ENCODE assay signal across 7 mouse cellular contexts in genomic region chr8:73007489-73007888, GRCm38 (mm10).
DNase-seq lines count a peak whose midpoint lies in the region; ATAC-seq and TF ChIP-seq lines count a peak whose summit lies in the region.

No protein-coding gene starts in this region.

- peak; percentile 12 for DNase-seq in lung, postnatal 0 days (ENCODE audit: low spot score)
- no peak for DNase-seq in lung, postnatal 14 days
- peak; percentile 62 for DNase-seq in brain, embryonic 14.5 days (ENCODE audit: low read depth)
- peak; percentile 13 to 31 for DNase-seq in kidney, postnatal 4 days
- DNase-seq in thymus, adult 2 months: no peak

- no peak overlapping the region for H3K9ac ChIP-seq in lung, postnatal 0 days (replicated peaks; ENCODE audit: low read depth)
- H3K9ac ChIP-seq in forebrain, embryonic 16.5 days (replicated peaks; ENCODE audit: low read depth, low read length): no peak overlapping the region
- H3K9ac ChIP-seq in stomach, embryonic 14.5 days (replicated peaks; ENCODE audit: low read depth, low read length): no peak overlapping the region

- TF ChIP-seq POLR2A in brain, embryonic 14.5 days (IDR thresholded peaks at IDR 0.05; ENCODE audit: borderline replicate concordance, extremely low read depth, insufficient read depth, insufficient read length, poor library complexity, severe bottlenecking): no peak
- TF ChIP-seq POLR2A in thymus, adult 2 months (IDR thresholded peaks at IDR 0.05; ENCODE audit: control insufficient read depth, extremely low read depth, insufficient read depth, low read length, poor library complexity): no peak

- no peaks in the 10 kb centered on the region for H3K4me1 ChIP-seq in lung, postnatal 0 days (ENCODE audit: insufficient read depth, low read depth, low read length)
- H3K4me1 ChIP-seq in forebrain, embryonic 16.5 days (replicated peaks; ENCODE audit: control insufficient read depth, insufficient read depth, low read length): peaks cover 7% of the 10 kb centered on the region
- H3K4me1 ChIP-seq in stomach, embryonic 14.5 days (ENCODE audit: control insufficient read depth, insufficient read depth, low read length): no peaks in the 10 kb centered on the region
- no peaks in the 10 kb centered on the region for H3K4me1 ChIP-seq in thymus, adult 2 months (replicated peaks; ENCODE audit: control insufficient read depth, insufficient read depth, low read length)

- no peaks in the 10 kb centered on the region for H3K27me3 ChIP-seq in lung, postnatal 0 days (replicated peaks; ENCODE audit: insufficient read depth, low read length)
- no peaks in the 10 kb centered on the region for H3K27me3 ChIP-seq in forebrain, embryonic 16.5 days (replicated peaks; ENCODE audit: control insufficient read depth, insufficient read depth, low read length)
- H3K27me3 ChIP-seq in stomach, embryonic 14.5 days (ENCODE audit: control insufficient read depth, insufficient read depth, low read length): no peaks in the 10 kb centered on the region
- H3K27me3 ChIP-seq in thymus, adult 2 months (ENCODE audit: control insufficient read depth, insufficient read depth, low read length): no peaks in the 10 kb centered on the region

- H3K4me2 ChIP-seq in lung, postnatal 0 days (replicated peaks; ENCODE audit: low read depth, low read length): no peak overlapping the region
- no peak overlapping the region for H3K4me2 ChIP-seq in forebrain, embryonic 16.5 days (ENCODE audit: low read length)
- H3K4me2 ChIP-seq in stomach, embryonic 14.5 days (replicated peaks; ENCODE audit: low read depth, low read length): no peak overlapping the region

- no peaks in the 10 kb centered on the region for H3K9me3 ChIP-seq in lung, postnatal 0 days (ENCODE audit: low read length)
- H3K9me3 ChIP-seq in forebrain, embryonic 16.5 days (ENCODE audit: control insufficient read depth, low read length): no peaks in the 10 kb centered on the region
- H3K9me3 ChIP-seq in stomach, embryonic 14.5 days (ENCODE audit: control insufficient read depth, low read depth, low read length): no peaks in the 10 kb centered on the region

- WGBS in lung, postnatal 0 days: 39% methylated on average over 2 of the region's 2 CpGs
- 72% methylated on average over 2 of the region's 2 CpGs for WGBS in forebrain, embryonic 16.5 days
- WGBS in stomach, embryonic 14.5 days: 54% methylated on average over 2 of the region's 2 CpGs
- WGBS in thymus, adult 2 months: 79% methylated on average over 2 of the region's 2 CpGs

- no peak for ATAC-seq in lung, postnatal 0 days
- ATAC-seq in forebrain, embryonic 16.5 days: peak; percentile 34
- peak; percentile 28; the same call in 1 of the 2 replicates for ATAC-seq in stomach, embryonic 14.5 days (ENCODE audit: insufficient number of reproducible peaks, insufficient read depth, low FRiP score, low read depth)

- no peaks in the 10 kb centered on the region for H3K36me3 ChIP-seq in lung, postnatal 0 days (ENCODE audit: insufficient read depth, low read length)
- H3K36me3 ChIP-seq in forebrain, embryonic 16.5 days (ENCODE audit: control insufficient read depth, insufficient read depth): no peaks in the 10 kb centered on the region
- no peaks in the 10 kb centered on the region for H3K36me3 ChIP-seq in stomach, embryonic 14.5 days (ENCODE audit: control insufficient read depth, insufficient read depth, low read length)
- no peaks in the 10 kb centered on the region for H3K36me3 ChIP-seq in thymus, adult 2 months (ENCODE audit: control insufficient read depth, insufficient read depth, low read length)

- H3K4me3 ChIP-seq in lung, postnatal 0 days (ENCODE audit: low read depth, low read length): no peak overlapping the region
- no peak overlapping the region for H3K4me3 ChIP-seq in forebrain, embryonic 16.5 days (replicated peaks; ENCODE audit: low read length)
- no peak overlapping the region for H3K4me3 ChIP-seq in stomach, embryonic 14.5 days (ENCODE audit: low read depth, low read length)
- no peak overlapping the region for H3K4me3 ChIP-seq in thymus, adult 2 months (ENCODE audit: control insufficient read depth, insufficient read depth, low read length)

- TF ChIP-seq EP300 in lung, postnatal 0 days (IDR thresholded peaks at IDR 0.05): no peak

- H3K27ac ChIP-seq in lung, postnatal 0 days (ENCODE audit: low read length): no peak overlapping the region
- no peak overlapping the region for H3K27ac ChIP-seq in forebrain, embryonic 16.5 days (ENCODE audit: low read length)
- H3K27ac ChIP-seq in stomach, embryonic 14.5 days (ENCODE audit: low read length): no peak overlapping the region
- no peak overlapping the region for H3K27ac ChIP-seq in thymus, adult 2 months (ENCODE audit: control insufficient read depth, insufficient read depth, low read length)

- TF ChIP-seq CTCF in lung, postnatal 0 days (IDR thresholded peaks at IDR 0.05): peak; percentile 49
- peak; percentile 17; the same call in 1 of the 2 replicates for TF ChIP-seq CTCF in brain, embryonic 14.5 days (IDR thresholded peaks at IDR 0.05; ENCODE audit: borderline replicate concordance, extremely low read depth, insufficient read depth, insufficient read length)
- TF ChIP-seq CTCF in thymus, adult 2 months (IDR thresholded peaks at IDR 0.05; ENCODE audit: borderline replicate concordance, control insufficient read depth, extremely low read depth, insufficient read depth, low read length, poor library complexity): no peak

Comparison
In these comparisons a context has a peak if more than half of its experiments do, and no peak if none do; other contexts are left out.
1. DNase-seq: peak in lung, postnatal 0 days (single experiment), brain, embryonic 14.5 days (single experiment) and kidney, postnatal 4 days (2 of 2); none in lung, postnatal 14 days (single experiment) and thymus, adult 2 months (single experiment).